Mouse (Mus musculus): Measurements from ENCODE around the gene Dbx1.

- TF ChIP-seq POLR2A (IDR thresholded peaks at IDR 0.05; ENCODE audit: borderline replicate concordance, extremely low read depth, low read depth, low read length) = no peak
- no peak for TF ChIP-seq CTCF (IDR thresholded peaks at IDR 0.05; ENCODE audit: insufficient read depth, low read length)
These were observed at the start of gene Dbx1 for GRCm38 (mm10) chr7:49636491-49637115.
